Mouse (Mus musculus): ENCODE results near the gene BC030870. TPM values are rescaled to one million over a fixed set of nuclear protein-coding genes. Genes with fewer than 3 reads are reported as not detected.

The BC030870 gene
- polyA plus RNA-seq, 1 experiment from 2014 or later: 2.6 TPM

GRCm38 (mm10) chr8:65065622-65066021 lies 63.7 kb downstream of the BC030870 start:
- no peak overlapping the region for H3K27ac ChIP-seq (ENCODE audit: low read depth)
- 96% methylated on average over 3 of the region's 3 CpGs for WGBS
- ATAC-seq (ENCODE audit: insufficient read depth) (no peak), DNase-seq (no peak)
- H3K9me3 ChIP-seq (ENCODE audit: low read depth, low read length): no peaks in the 10 kb centered on the region
- H3K4me3 ChIP-seq (ENCODE audit: low read depth, low read length): no peak overlapping the region
- no peaks in the 10 kb centered on the region for H3K27me3 ChIP-seq (ENCODE audit: insufficient read depth, low read length)
- H3K36me3 ChIP-seq (ENCODE audit: insufficient read depth): no peaks in the 10 kb centered on the region
- no peak overlapping the region for H3K4me2 ChIP-seq
- H3K4me1 ChIP-seq (ENCODE audit: insufficient read depth): no peaks in the 10 kb centered on the region
- no peak overlapping the region for H3K9ac ChIP-seq
- TF ChIP-seq CTCF (IDR thresholded peaks at IDR 0.05; ENCODE audit: low read depth): no peak

- H3K36me3 ChIP-seq (ENCODE audit: insufficient read depth): no peaks in the 10 kb centered on the region
- ATAC-seq (ENCODE audit: insufficient read depth): no peak
- no peak for DNase-seq
- H3K27ac ChIP-seq (ENCODE audit: low read depth): no peak overlapping the region
- H3K27me3 ChIP-seq (ENCODE audit: insufficient read depth, low read length): no peaks in the 10 kb centered on the region
- TF ChIP-seq CTCF (IDR thresholded peaks at IDR 0.05; ENCODE audit: low read depth): no peak
- no peak overlapping the region for H3K9ac ChIP-seq
- H3K4me3 ChIP-seq (ENCODE audit: low read depth, low read length): no peak overlapping the region
- no peak overlapping the region for H3K4me2 ChIP-seq
- H3K9me3 ChIP-seq (ENCODE audit: low read depth, low read length): no peaks in the 10 kb centered on the region
- no peaks in the 10 kb centered on the region for H3K4me1 ChIP-seq (ENCODE audit: insufficient read depth)
- WGBS: 57% methylated on average over 2 of the region's 2 CpGs
Measured at GRCm38 (mm10) chr8:65064071-65064470, 65.3 kb downstream of the BC030870 start.

- WGBS: 78% methylated on average over 4 of the region's 4 CpGs
Measured at GRCm38 (mm10) chr8:65062195-65062594, 67.2 kb downstream of the BC030870 start.

GRCm38 (mm10) chr8:65056722-65057121 lies 72.6 kb downstream of the BC030870 start:
- H3K4me3 ChIP-seq (ENCODE audit: low read depth, low read length): no peak overlapping the region
- ATAC-seq (ENCODE audit: insufficient read depth) (no peak), DNase-seq (no peak)
- no peak overlapping the region for H3K9ac ChIP-seq
- no peak overlapping the region for H3K27ac ChIP-seq (ENCODE audit: low read depth)
- H3K27me3 ChIP-seq (ENCODE audit: insufficient read depth, low read length): no peaks in the 10 kb centered on the region
- H3K4me2 ChIP-seq: no peak overlapping the region
- WGBS: 90% methylated on average over 4 of the region's 4 CpGs
- H3K9me3 ChIP-seq (ENCODE audit: low read depth, low read length): no peaks in the 10 kb centered on the region
- TF ChIP-seq CTCF (IDR thresholded peaks at IDR 0.05; ENCODE audit: low read depth): no peak
- no peaks in the 10 kb centered on the region for H3K4me1 ChIP-seq (ENCODE audit: insufficient read depth)
- no peaks in the 10 kb centered on the region for H3K36me3 ChIP-seq (ENCODE audit: insufficient read depth)

More at GRCm38 (mm10) chr8:65062195-65062594, 67.2 kb downstream of the BC030870 start:
- Histone ChIP-seq H3K4me3 (ENCODE audit: low read depth, low read length) (no peak overlapping the region), H3K27ac (ENCODE audit: low read depth) (no peak overlapping the region), H3K4me2 (no peak overlapping the region), H3K36me3 (ENCODE audit: insufficient read depth) (no peaks in the 10 kb centered on the region), H3K9me3 (ENCODE audit: low read depth, low read length) (no peaks in the 10 kb centered on the region), H3K9ac (no peak overlapping the region), H3K4me1 (ENCODE audit: insufficient read depth) (no peaks in the 10 kb centered on the region), H3K27me3 (ENCODE audit: insufficient read depth, low read length) (no peaks in the 10 kb centered on the region)
- no peak for DNase-seq
- no peak for TF ChIP-seq CTCF (IDR thresholded peaks at IDR 0.05; ENCODE audit: low read depth)
- no peak for ATAC-seq (ENCODE audit: insufficient read depth)

- 66% methylated on average over 5 of the region's 5 CpGs for WGBS
- DNase-seq (no peak), ATAC-seq (ENCODE audit: insufficient read depth) (no peak)
Measured at GRCm38 (mm10) chr8:65053968-65054367, 75.4 kb downstream of the BC030870 start.

GRCm38 (mm10) chr8:65053554-65053953 lies 75.8 kb downstream of the BC030870 start:
- no peak overlapping the region for H3K4me3 ChIP-seq (ENCODE audit: low read depth, low read length)
- ATAC-seq (ENCODE audit: insufficient read depth) (no peak), DNase-seq (no peak)
- no peaks in the 10 kb centered on the region for H3K4me1 ChIP-seq (ENCODE audit: insufficient read depth)
- 88% methylated on average over 3 of the region's 3 CpGs for WGBS
- H3K9ac ChIP-seq: no peak overlapping the region
- TF ChIP-seq CTCF (IDR thresholded peaks at IDR 0.05; ENCODE audit: low read depth): no peak
- no peak overlapping the region for H3K4me2 ChIP-seq
- H3K9me3 ChIP-seq (ENCODE audit: low read depth, low read length): no peaks in the 10 kb centered on the region
- no peaks in the 10 kb centered on the region for H3K27me3 ChIP-seq (ENCODE audit: insufficient read depth, low read length)
- no peak overlapping the region for H3K27ac ChIP-seq (ENCODE audit: low read depth)
- H3K36me3 ChIP-seq (ENCODE audit: insufficient read depth): no peaks in the 10 kb centered on the region

More at GRCm38 (mm10) chr8:65053968-65054367, 75.4 kb downstream of the BC030870 start:
- Histone ChIP-seq H3K36me3 (ENCODE audit: insufficient read depth) (no peaks in the 10 kb centered on the region), H3K9me3 (ENCODE audit: low read depth, low read length) (no peaks in the 10 kb centered on the region), H3K27ac (ENCODE audit: low read depth) (no peak overlapping the region), H3K4me1 (ENCODE audit: insufficient read depth) (no peaks in the 10 kb centered on the region), H3K4me2 (no peak overlapping the region), H3K9ac (no peak overlapping the region), H3K4me3 (ENCODE audit: low read depth, low read length) (no peak overlapping the region), H3K27me3 (ENCODE audit: insufficient read depth, low read length) (no peaks in the 10 kb centered on the region)
- no peak for TF ChIP-seq CTCF (IDR thresholded peaks at IDR 0.05; ENCODE audit: low read depth)

- Histone ChIP-seq H3K4me1 (ENCODE audit: insufficient read depth) (no peaks in the 10 kb centered on the region), H3K9ac (no peak overlapping the region), H3K27me3 (ENCODE audit: insufficient read depth, low read length) (no peaks in the 10 kb centered on the region), H3K27ac (ENCODE audit: low read depth) (no peak overlapping the region), H3K36me3 (ENCODE audit: insufficient read depth) (no peaks in the 10 kb centered on the region), H3K4me3 (ENCODE audit: low read depth, low read length) (no peak overlapping the region), H3K9me3 (ENCODE audit: low read depth, low read length) (no peaks in the 10 kb centered on the region), H3K4me2 (no peak overlapping the region)
- DNase-seq: no peak
- no peak for ATAC-seq (ENCODE audit: insufficient read depth)
- 79% methylated on average over 4 of the region's 4 CpGs for WGBS
- TF ChIP-seq CTCF (IDR thresholded peaks at IDR 0.05; ENCODE audit: low read depth): no peak
Measured at GRCm38 (mm10) chr8:65047801-65048200, 81.6 kb downstream of the BC030870 start.

GRCm38 (mm10) chr8:65047193-65047592 lies 82.2 kb downstream of the BC030870 start:
- 89% methylated on average over 4 of the region's 4 CpGs for WGBS
- Histone ChIP-seq H3K4me1 (ENCODE audit: insufficient read depth) (no peaks in the 10 kb centered on the region), H3K4me2 (no peak overlapping the region), H3K9me3 (ENCODE audit: low read depth, low read length) (no peaks in the 10 kb centered on the region), H3K36me3 (ENCODE audit: insufficient read depth) (no peaks in the 10 kb centered on the region), H3K27me3 (ENCODE audit: insufficient read depth, low read length) (no peaks in the 10 kb centered on the region), H3K9ac (no peak overlapping the region), H3K4me3 (ENCODE audit: low read depth, low read length) (no peak overlapping the region), H3K27ac (ENCODE audit: low read depth) (no peak overlapping the region)
- DNase-seq (no peak), ATAC-seq (ENCODE audit: insufficient read depth) (no peak)
- TF ChIP-seq CTCF (IDR thresholded peaks at IDR 0.05; ENCODE audit: low read depth): no peak
